Mouse (Mus musculus) E14TG2a.4 (cell line): ENCODE measurements around the gene Zfp598.
"Not testable (repeated sequence)": the region's sequence is repeated elsewhere in the genome, so short reads cannot be mapped to it uniquely, and the experiment has no call there.

ENCODE experiments used
- CTCF ChIP-seq: conservative IDR thresholded peaks from 2 replicates; pipeline ENCODE4 v1.5.1; 2014; ENCODE audit warnings: low read length
- NANOG ChIP-seq: IDR thresholded peaks from 2 replicates; pipeline ENCODE4 v1.6.1; 2014; ENCODE audit warnings: borderline replicate concordance, low read length, mixed read lengths

DNA sequence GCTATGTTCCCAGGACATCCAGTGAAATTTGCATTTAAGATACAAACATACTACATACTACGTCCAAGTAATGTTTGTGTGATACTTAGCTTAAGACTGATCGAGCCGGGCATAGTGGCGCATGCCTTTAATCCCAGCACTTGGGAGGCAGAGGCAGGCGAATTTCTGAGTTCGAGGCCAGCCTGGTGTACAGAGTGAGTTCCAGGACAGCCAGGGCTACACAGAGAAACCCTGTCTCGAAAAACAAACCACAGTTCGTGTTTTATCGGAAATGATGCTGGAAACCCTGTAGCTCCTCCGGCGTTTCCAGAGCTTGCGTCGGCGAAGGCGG lies 308 bp upstream of the Zfp598 start:
- not testable (repeated sequence) for TF ChIP-seq CTCF, NANOG
